Mouse (Mus musculus): ENCODE measurements around the gene Hcrtr2.

GRCm38 (mm10) chr9:76214678-76215077 lies 109.0 kb downstream of the Hcrtr2 start:
- TF ChIP-seq HCFC1 (IDR thresholded peaks at IDR 0.05; ENCODE audit: borderline replicate concordance, insufficient read depth, low read length) (no peak), ZC3H11A (IDR thresholded peaks at IDR 0.05; ENCODE audit: borderline replicate concordance, low read depth, low read length) (no peak), MAFK (IDR thresholded peaks at IDR 0.05; ENCODE audit: insufficient read depth, low read depth, low read length) (no peak)

Data from ES-E14 (cell line).